In the genomic region with DNA sequence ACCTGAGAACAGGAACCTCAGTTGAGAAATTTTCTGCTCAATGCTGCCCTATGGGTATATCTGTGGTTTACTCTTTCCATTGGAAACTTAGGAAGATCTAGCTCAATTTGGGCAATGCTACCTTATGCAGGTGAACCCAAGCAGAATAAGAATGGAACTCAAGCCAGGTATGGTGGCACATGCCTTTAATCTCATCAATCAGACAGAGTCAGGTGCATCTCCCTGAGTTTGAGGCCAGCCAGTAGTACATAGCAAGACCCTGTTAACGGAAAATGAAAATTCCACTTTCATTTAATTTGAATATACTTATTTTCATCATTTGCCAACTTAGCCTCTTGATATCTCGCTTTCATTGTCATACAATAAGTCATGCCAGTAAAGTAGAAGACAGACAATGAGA, we compare ENCODE assay signal across 27 mouse cellular contexts. TPM values are rescaled to one million over a fixed set of nuclear protein-coding genes. Genes with fewer than 3 reads are reported as not detected.
A peak's percentile ranks its signal among the peaks of the same experiment; 100 is the strongest.
DNase-seq lines count a peak whose midpoint lies in the region; ATAC-seq lines count a peak whose summit lies in the region.
"Had no signal": no experiment of that assay in that cellular context is flagged by ENCODE, and none has a peak within 500 bp of the region (broad histone marks: within the 10 kb centered on the region; RNA-seq: fewer than 3 reads in every experiment).

No protein-coding gene starts in this region.

- 0 out of 2 replicates have a peak, but pooled peaks have one; percentile 10 for ATAC-seq in forebrain, embryonic 11.5 days (replicated peaks; ENCODE audit: low FRiP score)
- ATAC-seq in forebrain, embryonic 16.5 days = no peak
- ATAC-seq in hindbrain, embryonic 11.5 days (ENCODE audit: low FRiP score) = peak; percentile 52; the same call in 1 of the 2 replicates
- 0 out of 2 replicates have a peak, but pooled peaks have one; percentile 10 for ATAC-seq in midbrain, embryonic 14.5 days (ENCODE audit: low FRiP score, low TSS enrichment)
- ATAC-seq: activated CD4-positive, CD25-positive, alpha-beta regulatory T cell, adult 4 months; CD4-positive, CD25-positive, alpha-beta regulatory T cell, adult 4 months; forebrain, embryonic 14.5 days; forebrain, postnatal 0 days; Patski had no signal

- DNase-seq in forebrain, embryonic 11.5 days (ENCODE audit: low spot score) = no peak
- no peak for DNase-seq in hindbrain, embryonic 11.5 days (ENCODE audit: low spot score)
- DNase-seq in hindbrain, embryonic 10.5 days (ENCODE audit: low spot score) = no peak
- DNase-seq in midbrain, embryonic 14.5 days = no peak
- no peak for DNase-seq in midbrain, embryonic 10.5 days (ENCODE audit: low spot score)
- DNase-seq: adrenal gland, adult 8-10 months; adrenal gland, postnatal 14 days; adrenal gland, postnatal 36 days; B cell, adult 2 months; cerebellum, adult 11-12 months; cerebellum, adult 2 months; cerebellum, adult 9-10 months; cerebellum, postnatal 10 days; cerebellum, postnatal 25 days; forebrain, postnatal 0 days had no signal

- H3K9ac ChIP-seq in forebrain, embryonic 11.5 days (ENCODE audit: low read length) = no peak overlapping the region
- no peak overlapping the region for H3K9ac ChIP-seq in forebrain, embryonic 16.5 days (replicated peaks; ENCODE audit: low read depth, low read length)
- H3K9ac ChIP-seq in hindbrain, embryonic 11.5 days (ENCODE audit: low read depth, low read length) = no peak overlapping the region
- H3K9ac ChIP-seq in midbrain, embryonic 14.5 days (replicated peaks; ENCODE audit: low read length) = no peak overlapping the region
- H3K9ac ChIP-seq: embryonic facial prominence, embryonic 12.5 days; forebrain, embryonic 12.5 days; forebrain, postnatal 0 days had no signal

- H3K27ac ChIP-seq in forebrain, embryonic 11.5 days (ENCODE audit: low read depth, low read length) = no peak overlapping the region
- H3K27ac ChIP-seq in forebrain, embryonic 16.5 days (ENCODE audit: low read length) = no peak overlapping the region
- H3K27ac ChIP-seq in hindbrain, embryonic 11.5 days (ENCODE audit: low read depth, low read length) = no peak overlapping the region
- H3K27ac ChIP-seq in hindbrain, embryonic 10.5 days = no peak overlapping the region
- H3K27ac ChIP-seq in midbrain, embryonic 14.5 days (replicated peaks; ENCODE audit: low read depth, low read length) = no peak overlapping the region
- no peak overlapping the region for H3K27ac ChIP-seq in midbrain, embryonic 10.5 days (replicated peaks)
- H3K27ac ChIP-seq: embryonic facial prominence, embryonic 10.5 days; embryonic facial prominence, embryonic 12.5 days; forebrain, embryonic 12.5 days had no signal

- no peaks in the 10 kb centered on the region for H3K4me1 ChIP-seq in forebrain, embryonic 11.5 days (replicated peaks; ENCODE audit: control insufficient read depth, insufficient read depth, low read length)
- H3K4me1 ChIP-seq in forebrain, embryonic 16.5 days (replicated peaks; ENCODE audit: control insufficient read depth, insufficient read depth, low read length) = no peaks in the 10 kb centered on the region
- no peaks in the 10 kb centered on the region for H3K4me1 ChIP-seq in hindbrain, embryonic 11.5 days (replicated peaks; ENCODE audit: control insufficient read depth, insufficient read depth, low read length)
- no peaks in the 10 kb centered on the region for H3K4me1 ChIP-seq in hindbrain, embryonic 10.5 days (replicated peaks)
- H3K4me1 ChIP-seq in midbrain, embryonic 14.5 days (ENCODE audit: control insufficient read depth, insufficient read depth, low read length) = no peaks in the 10 kb centered on the region
- H3K4me1 ChIP-seq in midbrain, embryonic 10.5 days = no peaks in the 10 kb centered on the region
- H3K4me1 ChIP-seq: embryonic facial prominence, embryonic 10.5 days; embryonic facial prominence, embryonic 12.5 days; forebrain, embryonic 12.5 days had no signal

- no peaks in the 10 kb centered on the region for H3K36me3 ChIP-seq in forebrain, embryonic 11.5 days (ENCODE audit: control insufficient read depth, insufficient read depth, low read length)
- H3K36me3 ChIP-seq in forebrain, embryonic 16.5 days (ENCODE audit: control insufficient read depth, insufficient read depth) = no peaks in the 10 kb centered on the region
- H3K36me3 ChIP-seq in hindbrain, embryonic 11.5 days (ENCODE audit: control insufficient read depth, insufficient read depth, low read length) = no peaks in the 10 kb centered on the region
- H3K36me3 ChIP-seq in hindbrain, embryonic 10.5 days = no peaks in the 10 kb centered on the region
- no peaks in the 10 kb centered on the region for H3K36me3 ChIP-seq in midbrain, embryonic 14.5 days (ENCODE audit: control insufficient read depth, insufficient read depth, low read length)
- no peaks in the 10 kb centered on the region for H3K36me3 ChIP-seq in midbrain, embryonic 10.5 days
- H3K36me3 ChIP-seq: embryonic facial prominence, embryonic 10.5 days; embryonic facial prominence, embryonic 12.5 days; forebrain, embryonic 12.5 days; G1E had no signal

- no peak overlapping the region for H3K4me3 ChIP-seq in forebrain, embryonic 11.5 days (ENCODE audit: low read depth, low read length)
- H3K4me3 ChIP-seq in forebrain, embryonic 16.5 days (replicated peaks; ENCODE audit: low read length) = no peak overlapping the region
- no peak overlapping the region for H3K4me3 ChIP-seq in hindbrain, embryonic 11.5 days (ENCODE audit: low read depth, low read length)
- no peak overlapping the region for H3K4me3 ChIP-seq in hindbrain, embryonic 10.5 days
- no peak overlapping the region for H3K4me3 ChIP-seq in midbrain, embryonic 14.5 days (replicated peaks; ENCODE audit: low read depth, low read length)
- H3K4me3 ChIP-seq in midbrain, embryonic 10.5 days = no peak overlapping the region
- H3K4me3 ChIP-seq: embryonic facial prominence, embryonic 10.5 days; embryonic facial prominence, embryonic 12.5 days; forebrain, embryonic 12.5 days had no signal

- WGBS in forebrain, embryonic 11.5 days = 76% methylated on average over 2 of the region's 2 CpGs
- WGBS in forebrain, embryonic 16.5 days = 73% methylated on average over 2 of the region's 2 CpGs
- 78% methylated on average over 2 of the region's 2 CpGs for WGBS in hindbrain, embryonic 11.5 days
- WGBS in hindbrain, embryonic 10.5 days = 74% methylated on average over 2 of the region's 2 CpGs
- 72% methylated on average over 2 of the region's 2 CpGs for WGBS in midbrain, embryonic 14.5 days
- WGBS in midbrain, embryonic 10.5 days = 72% methylated on average over 2 of the region's 2 CpGs

- no peak overlapping the region for H3K4me2 ChIP-seq in forebrain, embryonic 11.5 days (ENCODE audit: low read depth, low read length, severe bottlenecking)
- no peak overlapping the region for H3K4me2 ChIP-seq in forebrain, embryonic 16.5 days (ENCODE audit: low read length)
- no peak overlapping the region for H3K4me2 ChIP-seq in hindbrain, embryonic 11.5 days (replicated peaks; ENCODE audit: low read depth, low read length)
- H3K4me2 ChIP-seq in midbrain, embryonic 14.5 days (ENCODE audit: low read length) = no peak overlapping the region
- H3K4me2 ChIP-seq: embryonic facial prominence, embryonic 12.5 days; forebrain, embryonic 12.5 days had no signal

- H3K9me3 ChIP-seq in forebrain, embryonic 11.5 days (ENCODE audit: control insufficient read depth, low read length) = no peaks in the 10 kb centered on the region
- H3K9me3 ChIP-seq in forebrain, embryonic 16.5 days (ENCODE audit: control insufficient read depth, low read length) = no peaks in the 10 kb centered on the region
- H3K9me3 ChIP-seq in hindbrain, embryonic 11.5 days (ENCODE audit: control insufficient read depth, low read length) = no peaks in the 10 kb centered on the region
- peaks cover 8% of the 10 kb centered on the region for H3K9me3 ChIP-seq in hindbrain, embryonic 10.5 days
- H3K9me3 ChIP-seq in midbrain, embryonic 14.5 days (ENCODE audit: control insufficient read depth, low read length) = no peaks in the 10 kb centered on the region
- peaks cover 5% of the 10 kb centered on the region; the same call in 1 of the 2 replicates for H3K9me3 ChIP-seq in midbrain, embryonic 10.5 days (replicated peaks)
- H3K9me3 ChIP-seq: embryonic facial prominence, embryonic 10.5 days; embryonic facial prominence, embryonic 12.5 days; forebrain, embryonic 12.5 days; G1E had no signal

- H3K27me3 ChIP-seq in forebrain, embryonic 11.5 days (ENCODE audit: control insufficient read depth, insufficient read depth, low read length) = no peaks in the 10 kb centered on the region
- H3K27me3 ChIP-seq in forebrain, embryonic 16.5 days (replicated peaks; ENCODE audit: control insufficient read depth, insufficient read depth, low read length) = no peaks in the 10 kb centered on the region
- no peaks in the 10 kb centered on the region for H3K27me3 ChIP-seq in hindbrain, embryonic 11.5 days (ENCODE audit: control insufficient read depth, insufficient read depth, low read length)
- no peaks in the 10 kb centered on the region for H3K27me3 ChIP-seq in hindbrain, embryonic 10.5 days (ENCODE audit: insufficient read depth, poor library complexity, severe bottlenecking)
- H3K27me3 ChIP-seq in midbrain, embryonic 14.5 days (ENCODE audit: control insufficient read depth, insufficient read depth, low read length) = no peaks in the 10 kb centered on the region
- no peaks in the 10 kb centered on the region for H3K27me3 ChIP-seq in midbrain, embryonic 10.5 days (ENCODE audit: low read depth, poor library complexity, severe bottlenecking)
- H3K27me3 ChIP-seq: CH12.LX; embryonic facial prominence, embryonic 12.5 days; forebrain, embryonic 12.5 days had no signal

RNA-seq across cellular contexts. Expression of a gene that starts 2.1 kb away (rescaled TPM):
- not detected in 2 replicates for polyA plus RNA-seq in forebrain, embryonic 11.5 days (2014; fragmentation: Nextera tagmentation; extraction: Ambion mirVana)
- polyA plus RNA-seq in forebrain, embryonic 16.5 days (2015; fragmentation: Nextera tagmentation; extraction: Ambion mirVana) = not detected in 2 replicates
- polyA plus RNA-seq in hindbrain, embryonic 11.5 days (2014; fragmentation: Nextera tagmentation; extraction: Ambion mirVana) = not detected in 2 replicates
- polyA plus RNA-seq in hindbrain, embryonic 10.5 days (2016; fragmentation: Nextera tagmentation; extraction: Ambion mirVana) = not detected in 2 replicates
- not detected in 2 replicates for polyA plus RNA-seq in midbrain, embryonic 14.5 days (2014; fragmentation: Nextera tagmentation; extraction: Ambion mirVana)
- polyA plus RNA-seq in midbrain, embryonic 10.5 days (2016; fragmentation: Nextera tagmentation; extraction: Ambion mirVana) = not detected in 2 replicates
- polyA plus RNA-seq: activated CD4-positive, CD25-positive, alpha-beta regulatory T cell, adult 4 months; CD4-positive, CD25-positive, alpha-beta regulatory T cell, adult 4 months; cerebellum, adult 2 months; cortical plate, adult 2 months; embryonic facial prominence, embryonic 10.5 days; embryonic facial prominence, embryonic 12.5 days; embryonic facial prominence, embryonic 14.5 days; forebrain, embryonic 12.5 days; forebrain, embryonic 14.5 days; forebrain, postnatal 0 days; G1E; Patski had no signal
